Mouse (Mus musculus) ES-E14 (cell line): Measurements from ENCODE around the gene Eppin.

ENCODE experiments used
- CHD2 ChIP-seq: IDR thresholded peaks from 2 replicates; pipeline ENCODE4 v1.6.1; 2014; ENCODE audit warnings: mild to moderate bottlenecking, low read depth, low read length, inconsistent platforms
- ZNF384 ChIP-seq: IDR thresholded peaks from 2 replicates; pipeline ENCODE4 v1.6.1; 2012; ENCODE audit warnings: low read depth, low read length, inconsistent platforms

GRCm38 (mm10) chr2:164549338-164549737 lies 44.1 kb downstream of the Eppin start:
- TF ChIP-seq CHD2 (no peak), ZNF384 (no peak)
